Mouse (Mus musculus) large intestine, adult 2 months (tissue): ENCODE measurements around the gene Egln3. TPM values are rescaled to one million over a fixed set of nuclear protein-coding genes. Genes with fewer than 3 reads are reported as not detected.

Experiments used
- DNase-seq: peaks from one replicate; pipeline ENCODE4 v3.0.0-alpha.2; 2012; ENCODE audit warnings: low read depth, low spot score
- WGBS: fragments of 180-500 bp; shearing (Covaris S2); methylation state at CpG from one replicate; pipeline ENCODE4 v1.1.7; 2018; 5-methylcytosine and 5-hydroxymethylcytosine counted together
- polyA plus RNA-seq: library from polyadenylated mRNA; depleted of rRNA; stranded (reverse); fragments of >200 nt; gene quantifications from 2 replicates; pipeline ENCODE4 v1.2.3, GENCODE M21; 2012

Gene Egln3
- polyA plus RNA-seq, 1 experiment: 15.1 TPM

DNA sequence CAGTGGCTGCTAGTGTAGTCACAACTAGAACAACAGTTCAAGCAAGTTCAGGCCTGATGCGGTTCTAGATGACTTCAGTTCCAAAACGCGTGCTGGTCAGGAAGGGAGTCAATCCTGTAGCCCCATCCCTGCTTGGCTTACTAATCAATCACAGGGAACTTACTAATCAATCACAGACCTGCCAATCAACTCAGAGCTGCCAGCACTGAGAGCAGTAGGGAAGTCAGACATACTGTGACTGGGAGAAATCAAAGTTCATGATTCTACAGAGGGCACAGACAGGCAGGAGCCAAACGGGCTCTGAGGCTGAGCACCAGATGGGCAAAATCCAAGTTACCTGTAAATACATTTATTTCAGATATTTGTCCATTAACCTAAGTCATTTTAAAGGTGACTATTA lies 2.1 kb upstream of the Egln3 start:
- DNase-seq: no peak
- 87% methylated on average over 4 of the region's 4 CpGs for WGBS

DNA sequence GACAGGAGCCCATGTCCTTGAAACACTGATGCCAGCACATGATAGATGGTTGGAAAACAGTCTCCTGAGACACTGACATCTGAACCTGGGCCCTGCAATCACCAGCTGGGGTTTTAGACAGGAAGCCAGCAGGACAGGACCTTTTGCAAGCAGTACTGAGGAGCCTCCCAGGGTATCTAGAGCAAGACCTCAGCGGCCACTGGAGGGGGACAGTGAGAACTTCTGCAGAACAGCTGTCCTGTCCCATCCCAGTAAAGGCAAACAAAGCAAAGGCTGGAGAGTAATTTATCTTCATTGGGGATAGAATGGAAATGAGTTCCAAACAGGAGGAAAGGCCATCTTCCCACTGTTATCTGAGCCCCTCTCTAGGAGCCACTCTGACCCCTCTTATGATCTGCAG lies 1.5 kb upstream of the Egln3 start:
- 0% methylated on average over 1 of the region's 1 CpGs for WGBS
- DNase-seq: no peak

DNA sequence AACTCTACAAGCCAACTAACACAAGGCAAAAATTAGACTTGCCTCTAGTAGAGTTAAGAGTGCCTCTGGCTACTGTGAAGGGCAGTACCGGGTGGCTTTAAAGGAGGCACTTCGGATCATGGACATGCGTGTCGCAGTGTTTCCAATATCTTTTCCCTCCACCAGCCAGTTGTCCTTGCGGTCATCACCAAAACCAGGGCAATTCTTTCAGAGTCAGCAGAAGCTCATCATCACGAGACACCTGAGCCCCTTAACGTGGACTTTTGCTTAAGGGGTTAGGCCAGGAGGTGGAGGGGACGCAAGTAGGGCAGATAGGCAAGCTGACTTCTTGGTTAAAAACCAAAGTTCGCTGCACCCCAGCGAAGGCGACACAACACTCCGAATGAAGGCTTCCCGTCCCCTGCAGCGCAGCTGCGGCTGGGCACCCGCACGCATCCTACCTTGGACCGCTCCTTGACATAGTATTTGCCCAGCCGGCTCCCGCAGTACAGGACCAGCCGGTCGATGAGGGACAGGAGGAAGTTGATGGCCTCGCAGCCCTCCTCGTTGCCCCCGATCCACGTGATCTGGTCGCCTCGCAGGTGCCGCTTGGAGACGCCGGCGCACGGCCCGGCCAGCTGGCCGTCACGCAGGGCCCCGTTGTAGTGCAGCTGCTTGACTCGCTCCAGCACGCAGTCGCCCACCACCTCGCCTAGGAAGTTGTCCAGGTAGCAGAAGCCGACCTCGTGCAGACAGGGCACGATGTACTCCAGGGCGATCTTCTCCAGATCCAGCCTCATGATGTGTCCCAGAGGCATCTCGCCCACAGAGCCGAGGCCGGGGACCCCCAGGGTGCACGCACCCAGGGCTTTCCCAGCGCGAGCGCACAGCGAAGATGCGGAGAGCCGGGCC lies 650 bp downstream of the Egln3 start:
- WGBS: 3% methylated on average over 55 of the region's 55 CpGs
- DNase-seq: no peak

DNA sequence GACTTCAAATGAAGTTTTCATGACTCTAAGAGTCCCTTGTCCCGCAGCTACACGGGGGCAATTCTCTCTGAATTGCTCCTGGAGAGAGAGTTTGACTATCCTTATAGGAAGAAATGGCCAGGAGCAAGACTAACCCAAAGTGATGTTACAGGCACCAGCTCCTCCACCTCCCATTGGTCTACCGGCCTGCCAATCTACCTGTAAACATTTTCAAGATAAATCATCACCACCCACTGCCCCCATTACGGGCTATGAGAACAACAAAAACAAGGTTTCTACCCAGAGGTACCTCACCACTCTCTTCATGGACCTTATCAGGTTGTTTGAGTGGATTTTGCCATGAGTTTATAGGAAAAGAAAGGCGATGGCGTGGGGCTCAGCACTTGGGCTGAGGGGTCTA lies 1.4 kb downstream of the Egln3 start:
- WGBS: 35% methylated on average over 6 of the region's 6 CpGs
- no peak for DNase-seq

DNA sequence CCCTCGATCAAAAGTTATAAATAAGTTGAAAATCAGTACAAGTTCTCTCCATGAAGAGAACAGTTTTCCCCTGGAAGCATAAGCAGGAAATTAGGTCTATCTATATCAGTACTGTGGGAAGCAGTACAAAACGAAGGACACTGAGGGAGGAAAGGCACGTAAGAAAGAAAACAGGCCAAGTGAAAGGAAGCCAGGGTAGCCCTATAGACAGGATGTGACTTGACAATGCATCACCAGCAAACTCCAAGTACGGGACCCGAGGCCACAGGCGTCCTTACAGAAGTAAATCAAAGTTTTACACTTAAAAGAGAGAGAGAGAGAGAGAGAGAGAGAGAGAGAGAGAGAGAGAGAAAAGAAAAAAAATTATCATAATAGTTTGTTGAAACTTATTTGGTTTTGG lies 2.8 kb downstream of the Egln3 start:
- DNase-seq: no peak
- 66% methylated on average over 6 of the region's 6 CpGs for WGBS

DNA sequence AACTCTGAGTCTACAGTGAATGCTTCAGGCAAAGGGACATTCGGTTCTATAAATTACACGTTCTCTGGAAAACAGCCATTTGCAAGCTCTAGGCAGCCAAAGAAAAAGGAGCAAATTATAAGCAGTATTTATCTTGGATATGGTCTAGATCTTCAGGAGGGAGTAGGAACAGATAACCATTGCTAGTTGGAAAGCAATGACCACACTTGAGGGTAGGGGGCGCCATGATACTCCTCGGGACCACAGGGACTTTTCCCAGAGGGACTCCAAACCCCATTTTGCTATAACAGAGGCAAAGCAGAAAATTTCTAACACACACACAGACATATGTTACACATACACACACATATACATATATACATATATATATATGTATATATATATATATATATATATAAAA lies 3.5 kb downstream of the Egln3 start:
- WGBS: 32% methylated on average over 4 of the region's 4 CpGs
- no peak for DNase-seq

DNA sequence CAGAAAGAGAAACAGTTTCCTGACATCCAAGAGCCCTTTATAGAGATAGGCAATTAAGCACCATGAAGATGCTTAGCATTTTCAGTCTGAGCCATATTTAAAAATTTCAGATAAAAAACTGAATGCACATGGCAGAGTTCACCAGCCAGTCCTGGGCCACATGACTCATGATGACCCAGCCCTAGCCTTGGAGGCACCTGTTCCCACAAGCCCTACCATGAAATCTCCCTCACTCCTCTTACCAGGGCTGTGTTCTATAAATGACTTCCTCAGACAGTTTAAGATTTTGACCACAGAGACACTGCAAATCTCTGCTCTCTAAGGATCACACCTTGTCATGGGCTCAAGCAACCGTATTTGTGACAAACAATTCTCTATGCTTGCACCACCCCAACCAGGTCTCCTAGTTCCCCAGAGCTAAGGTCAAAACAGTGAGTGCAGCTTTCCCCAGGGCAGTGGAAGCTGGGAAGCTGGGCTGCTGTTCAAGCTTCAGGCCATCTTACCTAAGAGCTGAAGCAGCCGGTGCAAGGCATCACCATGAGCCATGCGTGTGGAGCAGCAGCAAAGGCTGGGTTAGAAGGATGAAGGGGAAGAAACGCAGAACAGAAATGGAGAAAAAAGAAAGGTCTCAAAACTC lies 5.3 kb downstream of the Egln3 start:
- 78% methylated on average over 4 of the region's 4 CpGs for WGBS

DNA sequence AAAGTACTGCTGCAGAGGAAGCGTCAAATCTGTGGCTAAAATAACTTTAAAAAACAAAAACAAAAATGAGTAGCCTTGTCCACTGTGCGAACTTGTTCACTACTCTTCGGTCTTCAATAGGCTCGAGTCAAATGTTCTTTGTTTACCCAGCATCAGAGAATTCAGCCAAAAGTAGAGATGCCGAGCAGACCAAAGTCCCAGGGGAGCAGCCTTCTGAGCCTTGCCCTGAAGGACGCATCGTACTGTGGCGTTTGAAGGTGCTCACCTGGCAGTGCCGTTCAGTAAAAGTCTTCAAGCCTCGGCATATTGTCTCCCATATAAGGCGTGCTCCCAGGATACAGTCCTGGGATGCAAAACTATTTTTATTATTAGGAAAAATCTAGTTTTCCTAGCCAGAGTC lies 5.8 kb downstream of the Egln3 start:
- 17% methylated on average over 11 of the region's 11 CpGs for WGBS
- no peak for DNase-seq

More for the DNA sequence above, 5.3 kb downstream of the Egln3 start:
- DNase-seq: no peak

DNA sequence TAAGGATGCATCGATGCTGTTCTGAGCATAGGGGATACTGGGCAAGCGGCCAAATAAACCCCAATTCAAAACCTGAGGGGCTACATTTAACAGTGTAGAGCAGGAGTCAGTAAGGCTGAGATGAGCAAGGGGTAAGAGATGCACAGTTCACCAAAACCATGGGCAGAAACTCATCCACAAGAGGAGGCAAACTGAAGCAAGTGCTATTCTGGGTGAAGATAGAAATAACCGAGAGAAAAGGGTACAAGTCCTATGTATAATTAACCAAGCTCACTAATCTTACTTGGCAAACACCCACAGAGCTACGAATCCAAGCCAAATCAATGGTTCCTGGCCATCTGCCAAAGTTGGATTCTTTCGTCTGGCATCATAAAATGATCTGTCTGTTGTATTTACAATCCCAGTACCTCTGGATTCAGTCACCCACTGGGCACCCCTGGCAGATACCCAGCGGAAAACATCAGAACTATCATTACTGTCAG lies 6.3 kb downstream of the Egln3 start:
- DNase-seq: no peak
- WGBS: 18% methylated on average over 6 of the region's 6 CpGs

DNA sequence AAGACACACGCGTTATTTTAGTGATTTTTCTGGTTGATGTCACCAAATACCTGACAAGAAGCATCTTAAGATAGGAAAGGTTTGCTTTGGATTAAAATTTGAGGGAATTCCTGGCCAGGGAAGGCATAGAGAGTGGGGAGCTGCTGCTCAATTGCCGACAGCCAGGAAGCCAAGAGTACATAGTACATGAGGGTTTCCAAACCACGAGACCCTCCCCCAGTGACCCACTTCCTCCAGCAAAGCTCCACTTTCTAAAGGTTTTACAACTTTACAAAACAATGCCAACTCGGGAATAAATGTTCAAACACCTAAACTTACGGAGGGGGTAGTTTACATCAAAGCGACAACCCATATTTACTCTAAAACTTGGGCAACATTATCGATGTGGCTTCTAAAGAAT lies 6.8 kb downstream of the Egln3 start:
- DNase-seq: no peak
- WGBS: 58% methylated on average over 8 of the region's 8 CpGs

DNA sequence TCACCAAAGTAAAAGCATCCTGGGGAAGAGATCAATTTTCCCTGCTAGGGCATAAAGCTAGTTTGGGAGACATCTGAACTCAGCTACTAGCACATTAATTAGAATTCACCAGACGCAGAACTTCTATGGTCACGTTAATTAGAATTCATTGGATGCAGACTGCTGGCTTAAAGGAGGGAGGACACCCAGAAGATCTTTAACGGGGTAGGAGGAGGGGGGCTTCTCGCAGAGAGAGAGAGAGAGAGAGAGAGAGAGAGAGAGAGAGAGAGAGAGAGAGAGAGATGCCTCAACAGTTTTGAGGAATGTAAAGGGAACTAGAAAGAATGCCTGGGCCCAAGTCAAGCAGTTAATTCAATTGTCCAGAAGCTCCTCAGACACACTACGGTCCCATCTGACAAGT lies 9.5 kb downstream of the Egln3 start:
- no peak for DNase-seq
- WGBS: 86% methylated on average over 5 of the region's 5 CpGs

DNA sequence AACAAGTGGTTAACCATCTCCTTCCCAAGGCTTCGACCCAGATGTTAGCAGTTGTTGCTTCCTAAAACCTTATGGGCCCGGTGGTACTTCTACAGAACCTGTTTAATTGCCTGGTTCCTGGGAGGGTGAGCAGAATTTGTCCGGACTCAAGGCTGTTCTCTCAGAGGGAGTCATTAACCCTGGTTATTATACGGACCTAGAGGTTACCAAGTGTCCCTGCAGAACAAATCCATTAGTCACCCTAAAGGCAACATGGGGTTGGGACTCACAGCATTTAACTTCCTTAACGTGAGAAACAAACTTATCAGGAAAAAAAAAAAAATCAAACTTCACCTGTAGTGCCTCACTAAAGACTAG lies 11.4 kb downstream of the Egln3 start:
- 3% methylated on average over 5 of the region's 5 CpGs for WGBS
- no peak for DNase-seq

DNA sequence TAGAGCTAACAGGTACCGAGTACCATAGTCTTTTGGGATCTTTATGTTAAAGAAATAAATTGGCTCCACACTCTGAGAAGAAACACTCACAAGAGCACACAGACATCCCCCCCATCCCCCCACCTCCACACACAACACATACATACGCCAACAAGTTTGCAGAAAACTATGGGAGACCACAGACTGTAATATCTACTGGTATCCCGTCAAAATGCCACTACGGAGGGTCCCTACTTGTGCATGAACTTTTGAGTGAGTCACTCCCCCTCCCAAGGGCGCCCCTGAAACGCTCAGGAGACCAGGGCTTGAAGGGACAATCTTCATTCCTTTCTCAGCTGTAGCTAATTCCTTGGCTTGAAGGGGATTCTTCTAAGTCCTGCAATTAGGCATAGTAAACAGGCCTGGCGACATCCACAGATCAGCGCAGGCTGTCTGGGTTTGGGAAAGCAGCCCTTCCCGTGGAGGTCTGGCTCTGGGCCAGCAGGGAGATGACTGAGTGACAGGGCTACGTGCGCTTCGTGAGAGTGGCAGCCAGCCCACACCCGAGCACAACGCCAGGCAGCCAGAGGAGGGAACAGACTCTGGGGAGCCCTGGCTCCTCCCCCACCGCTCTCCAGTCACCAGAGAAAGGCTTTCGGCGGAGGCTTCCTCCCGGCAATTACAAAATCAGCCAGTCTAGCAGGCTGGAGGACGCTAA lies 11.9 kb downstream of the Egln3 start:
- 4% methylated on average over 19 of the region's 19 CpGs for WGBS
- DNase-seq: peak; percentile 89

DNA sequence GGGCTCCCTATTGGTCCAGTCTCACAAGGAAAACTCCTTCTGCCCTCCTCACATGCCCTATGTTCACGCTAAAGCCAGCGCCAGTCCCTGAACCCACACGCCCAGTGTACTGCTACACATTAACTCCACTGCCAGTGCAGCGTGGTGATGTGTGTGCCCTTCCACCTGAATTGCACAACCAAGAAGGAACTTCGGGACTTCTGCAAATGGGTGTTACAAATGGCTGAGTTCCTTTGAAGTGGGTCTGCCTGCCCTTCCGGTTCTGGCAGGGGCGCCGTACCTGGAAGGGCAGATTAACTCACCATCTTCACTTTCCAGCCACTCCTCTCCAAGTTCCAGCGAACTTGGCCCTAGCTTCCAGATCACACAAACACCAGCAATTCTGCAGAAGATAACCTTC lies 12.5 kb downstream of the Egln3 start:
- no peak for DNase-seq
- WGBS: 19% methylated on average over 9 of the region's 9 CpGs

DNA sequence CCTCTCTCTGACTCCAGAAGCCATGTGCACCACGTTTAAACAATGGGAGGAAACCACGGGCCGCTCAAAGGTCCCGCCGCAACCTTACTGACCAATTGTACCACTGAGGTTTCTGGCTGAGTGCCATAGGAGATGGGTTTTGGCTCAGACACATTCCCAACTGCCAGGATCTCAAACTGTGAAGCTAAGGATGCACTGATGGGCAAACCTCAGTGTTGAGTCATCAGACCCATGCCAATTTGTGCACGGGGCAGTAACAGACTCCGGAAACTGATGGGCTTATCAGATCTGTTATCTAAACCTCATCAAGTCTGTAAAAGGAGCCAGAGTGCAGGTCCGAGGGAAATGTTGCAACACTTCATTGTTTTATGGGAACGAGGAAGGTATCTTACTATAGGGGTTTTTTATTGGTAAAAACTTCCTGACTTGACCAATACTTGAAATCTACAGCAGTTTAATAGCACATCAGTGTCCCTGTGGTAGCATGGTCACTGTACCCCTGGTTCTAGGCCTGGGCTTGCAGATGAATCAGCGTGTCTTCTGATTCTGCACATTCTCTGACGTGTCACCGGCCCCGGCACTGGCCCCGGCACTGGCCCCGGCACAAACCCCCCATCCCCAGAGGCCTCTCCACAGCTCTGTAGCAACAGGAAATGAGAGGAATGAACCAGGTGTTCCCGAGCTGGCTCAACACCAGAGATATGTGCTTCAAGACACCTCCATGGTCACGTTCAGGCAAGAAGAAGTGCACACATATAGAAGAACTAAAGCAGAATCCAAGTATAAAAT lies 15.7 kb downstream of the Egln3 start:
- no peak for DNase-seq
- 19% methylated on average over 17 of the region's 17 CpGs for WGBS

DNA sequence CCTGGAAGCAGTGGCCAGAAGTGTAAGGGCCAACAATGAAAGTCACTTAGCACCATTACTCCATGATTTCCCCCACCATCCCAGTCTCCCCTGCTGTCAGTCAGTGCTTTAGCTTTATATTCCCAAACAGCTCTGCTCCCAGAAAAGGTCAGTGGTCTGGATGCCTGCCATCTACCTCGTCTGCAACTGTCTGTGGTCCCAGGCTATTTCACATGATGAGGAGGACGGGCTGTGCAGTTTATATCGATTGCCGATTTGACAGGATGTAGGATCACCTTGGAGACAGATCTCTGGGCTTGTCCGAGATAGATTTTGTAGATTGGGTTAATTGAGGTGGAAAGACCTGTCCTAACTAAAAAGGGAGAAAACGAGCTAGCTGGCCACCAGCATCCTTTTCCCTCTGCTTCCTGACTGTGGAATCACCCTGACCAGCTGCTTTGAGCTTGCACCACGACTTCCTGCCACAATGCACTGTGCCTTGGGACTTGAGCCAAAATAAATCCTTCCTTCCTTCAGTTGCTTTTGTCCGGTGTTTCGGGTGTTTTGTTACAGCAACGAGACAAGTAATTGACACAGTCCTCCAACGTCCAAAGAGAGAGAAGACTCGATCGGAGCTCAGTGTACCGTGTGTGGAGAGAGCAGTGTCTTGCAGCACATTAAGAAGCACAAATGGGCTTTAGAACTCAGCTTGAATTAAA lies 16.6 kb downstream of the Egln3 start:
- no peak for DNase-seq
- 27% methylated on average over 14 of the region's 14 CpGs for WGBS

DNA sequence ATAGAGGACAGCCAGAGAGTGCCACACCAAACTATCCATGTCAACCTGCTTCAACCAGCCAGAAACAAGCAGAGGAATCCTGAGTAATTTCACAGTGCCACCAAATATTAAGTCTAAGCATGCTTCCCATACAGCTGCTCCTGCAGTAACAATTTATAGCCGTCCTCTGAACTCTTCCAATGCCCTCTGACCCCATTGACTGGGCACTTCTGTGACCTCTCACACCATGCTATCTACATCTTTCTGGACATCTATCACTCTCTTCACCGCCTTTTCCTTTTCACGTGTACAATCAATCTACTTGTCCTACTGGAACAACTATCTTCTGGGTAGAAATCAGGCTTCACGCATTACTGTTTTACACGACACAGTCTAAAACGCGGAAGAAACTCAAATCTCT lies 19.4 kb downstream of the Egln3 start:
- WGBS: 89% methylated on average over 7 of the region's 7 CpGs
- no peak for DNase-seq

DNA sequence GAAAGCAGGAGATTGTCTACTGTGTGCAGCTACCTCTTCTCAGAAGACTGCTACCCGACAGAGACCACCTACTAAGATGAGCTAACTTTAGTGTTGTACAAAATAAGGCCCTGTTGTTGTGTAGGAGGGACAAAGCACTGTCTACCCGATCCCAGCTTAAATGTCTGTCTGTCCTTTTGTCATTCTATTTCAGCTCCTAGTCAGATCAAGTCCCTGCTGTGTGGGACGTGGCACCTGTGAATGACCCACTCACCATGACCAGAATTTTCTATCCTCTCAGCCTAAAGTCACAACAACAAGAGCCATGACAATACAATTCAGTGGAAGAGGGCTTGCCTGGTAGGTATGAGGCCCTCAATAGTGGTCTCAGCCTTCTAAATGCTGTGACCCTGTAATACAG lies 25.3 kb downstream of the Egln3 start:
- 85% methylated on average over 3 of the region's 3 CpGs for WGBS
- DNase-seq: no peak

DNA sequence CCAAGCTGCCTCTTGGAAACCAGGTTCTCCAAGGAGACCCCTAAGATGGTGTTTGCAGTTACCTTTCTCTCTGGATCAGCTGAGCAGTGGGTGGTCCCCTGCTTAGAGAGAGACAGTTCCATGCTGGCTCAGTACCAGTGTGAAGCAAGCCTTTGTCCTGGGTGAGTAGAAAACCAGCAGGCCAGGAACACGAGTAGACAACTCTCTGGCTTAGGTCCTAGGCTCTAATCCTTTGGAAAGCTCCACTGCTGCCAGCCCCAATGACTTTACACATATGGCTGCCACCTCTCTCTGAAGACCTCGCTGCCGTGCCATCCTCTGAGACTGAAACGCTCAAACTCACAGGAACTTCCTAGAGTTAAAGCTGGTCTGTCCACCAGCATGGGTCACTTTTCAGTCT lies 34.9 kb downstream of the Egln3 start:
- 82% methylated on average over 4 of the region's 4 CpGs for WGBS
- DNase-seq: no peak
